Mouse (Mus musculus) embryo, embryonic 9.5 days (tissue): ENCODE data around the gene Selenon.

Experiments used
- DNase-seq: peaks from one replicate; pipeline ENCODE4 v3.0.0-alpha.2; 2017; ENCODE audit errors: extremely low spot score

Gene Selenon

DNA sequence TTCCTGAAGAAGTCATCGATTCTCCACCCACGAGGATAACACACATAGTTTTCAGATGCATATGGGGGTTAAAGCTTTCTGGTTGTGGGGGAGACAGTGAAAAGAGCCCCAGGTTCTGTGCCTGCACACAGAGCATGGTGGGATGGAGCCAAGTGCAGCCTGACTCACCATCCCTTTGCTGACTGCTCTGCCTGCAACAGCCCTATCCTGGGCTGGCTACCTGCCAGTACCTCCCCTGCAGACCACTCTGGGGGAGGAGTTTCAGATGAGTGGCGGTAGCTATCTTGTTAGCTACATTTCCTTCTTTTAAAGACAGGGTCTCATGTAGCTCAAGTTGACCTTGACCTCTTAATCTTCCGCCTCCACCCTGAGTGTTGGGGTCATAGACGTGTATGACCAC is 26.4 kb upstream of the Selenon start:
- no peak for DNase-seq

DNA sequence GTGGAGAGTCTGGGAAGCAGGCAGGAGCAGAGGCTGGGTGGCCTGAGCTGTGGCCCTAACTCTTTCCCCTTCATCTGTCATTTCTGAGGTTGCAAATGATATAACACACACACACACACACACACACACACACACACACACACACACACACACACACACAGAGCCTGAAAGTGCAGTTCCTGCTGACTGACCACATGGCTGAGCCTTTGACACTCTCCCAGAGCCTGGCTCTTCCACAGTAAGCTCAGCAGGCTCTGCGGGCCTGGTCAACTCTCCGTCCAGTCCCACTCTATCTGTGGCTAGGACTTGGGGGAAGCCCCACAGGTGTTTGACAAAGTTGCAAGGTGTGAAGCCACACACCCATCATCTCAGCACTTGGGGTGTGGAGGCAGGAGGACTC is 25.3 kb upstream of the Selenon start:
- no peak for DNase-seq

DNA sequence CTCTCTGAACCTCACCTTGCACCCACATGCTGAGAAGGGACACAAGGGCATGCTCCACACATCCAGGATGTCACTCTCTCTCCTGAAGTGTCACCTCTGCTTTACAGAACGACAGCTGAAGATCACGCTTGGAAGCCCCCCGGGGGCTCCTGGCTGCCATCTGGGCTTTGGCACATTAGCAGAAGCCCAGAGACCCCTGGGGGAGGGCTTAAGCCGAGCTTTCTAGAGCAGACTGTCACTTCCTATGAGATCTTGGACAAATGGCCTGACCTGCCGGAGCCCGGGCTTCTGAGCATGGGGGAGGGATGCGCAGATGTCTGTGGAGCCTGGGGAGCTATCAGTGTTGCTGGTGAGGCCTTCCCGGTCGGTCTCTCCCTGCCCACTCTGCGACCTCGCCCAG is 23.5 kb upstream of the Selenon start:
- DNase-seq, result no peak

DNA sequence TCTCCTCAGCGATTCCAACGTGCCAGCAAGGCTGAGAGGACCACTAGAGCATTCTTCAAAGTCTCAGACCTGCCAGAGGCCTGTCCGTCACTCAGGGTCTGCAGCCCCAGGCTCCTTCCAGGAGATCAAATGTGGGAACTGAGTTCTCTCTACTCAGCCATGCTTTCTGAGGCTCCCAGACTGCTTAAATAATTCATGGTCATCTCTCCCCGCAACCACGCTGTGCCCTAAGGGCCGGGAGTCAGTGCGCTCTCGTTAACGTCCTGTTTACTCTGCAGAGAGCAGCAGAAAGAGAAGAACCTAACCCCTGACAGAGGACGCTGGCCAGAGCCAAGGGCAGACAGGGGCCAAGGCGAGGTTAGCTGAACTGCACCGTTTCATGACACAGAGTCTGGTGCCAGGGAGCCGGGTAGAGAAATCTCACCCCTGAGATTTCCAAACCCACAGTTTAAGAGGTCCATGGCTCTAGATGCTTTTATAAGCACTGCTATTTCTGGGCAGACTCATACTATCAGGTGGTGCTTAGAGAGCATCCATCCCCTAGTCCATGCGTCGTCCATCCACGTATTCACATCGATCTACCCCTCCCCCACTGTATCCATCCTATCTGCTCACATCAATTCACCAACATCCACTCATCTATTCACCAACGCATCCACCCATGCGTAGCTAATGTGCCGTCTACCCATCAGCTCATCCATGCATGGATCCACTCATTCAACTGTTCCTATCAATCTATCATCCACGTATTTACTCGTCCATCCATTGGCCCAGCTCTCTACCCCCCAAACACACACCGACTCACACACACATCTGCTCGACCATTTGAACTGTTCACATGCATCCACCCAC is 20.7 kb upstream of the Selenon start:
- no peak for DNase-seq

DNA sequence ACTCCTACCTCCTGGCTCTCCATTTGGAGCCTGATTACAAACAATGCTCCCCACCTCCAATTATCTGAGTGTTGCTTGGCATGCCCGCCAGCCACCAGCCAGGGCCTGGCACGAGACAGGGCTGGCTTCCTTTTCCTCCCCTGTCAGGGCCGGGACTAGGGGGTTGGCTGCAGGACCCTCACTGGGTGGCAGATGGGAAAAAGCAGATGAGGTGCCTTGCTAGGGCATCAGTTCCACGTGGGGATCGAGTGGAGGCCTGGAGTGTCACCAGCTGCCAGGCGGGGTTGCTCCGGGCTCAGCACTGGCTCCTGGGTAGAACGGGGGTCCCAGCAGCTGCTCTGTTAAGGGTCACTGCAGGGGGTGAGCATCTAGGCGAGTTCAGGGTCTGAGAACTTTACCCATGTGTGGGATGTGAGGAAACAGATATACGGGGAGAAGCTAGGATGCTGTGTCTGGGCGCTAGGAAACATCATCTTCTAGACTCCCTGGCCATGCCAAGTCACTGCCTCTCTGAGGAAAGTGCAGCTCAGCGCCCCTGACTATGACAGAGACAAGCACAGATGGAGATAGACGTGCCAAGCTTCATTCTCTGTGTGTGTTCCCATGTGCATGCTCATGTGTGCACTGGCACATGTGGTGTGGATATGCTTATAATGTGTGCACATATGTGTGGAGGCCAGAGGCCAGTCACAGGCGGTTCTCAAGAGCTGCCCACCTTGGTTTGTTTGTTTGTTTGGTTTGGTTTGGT is 18.9 kb upstream of the Selenon start:
- no peak for DNase-seq

DNA sequence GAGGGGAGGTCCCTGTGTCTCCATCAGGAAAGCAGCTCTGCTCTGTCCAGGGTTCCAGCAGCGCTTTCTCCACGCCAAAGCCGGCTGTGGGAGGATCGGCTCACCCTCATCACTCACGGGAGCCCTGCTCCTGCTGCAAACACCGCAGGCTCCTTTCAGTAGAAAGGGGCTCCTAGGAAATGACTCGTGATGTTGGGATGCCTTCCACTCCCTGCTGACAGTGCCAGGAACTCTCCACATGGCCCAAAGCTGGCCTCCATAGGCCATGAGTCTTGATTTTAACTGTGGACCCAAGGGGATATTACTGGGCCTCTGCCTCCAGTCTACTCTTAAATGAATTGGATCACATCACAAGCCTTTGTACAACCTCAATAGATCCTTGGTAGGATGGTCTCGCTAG is 17.9 kb upstream of the Selenon start:
- DNase-seq, result no peak

DNA sequence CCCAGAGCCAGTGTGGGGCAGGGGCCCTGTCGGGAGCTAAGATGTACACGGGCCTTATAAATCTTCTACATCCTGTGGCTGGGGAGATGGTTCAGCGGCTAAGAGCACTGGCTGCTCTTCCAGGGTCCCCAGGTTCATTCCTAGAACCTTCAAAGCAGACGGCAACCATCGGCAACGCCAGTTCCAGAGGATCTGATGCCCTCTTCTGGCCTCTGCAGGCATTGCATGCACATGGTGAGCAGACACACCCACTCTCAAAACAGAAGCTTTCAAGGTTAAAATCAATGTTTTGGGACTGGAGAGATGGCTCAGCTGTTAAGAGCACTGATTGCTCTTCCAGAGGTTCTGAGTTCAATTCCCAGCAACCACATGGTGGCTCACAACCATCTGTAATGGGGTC is 17.2 kb upstream of the Selenon start:
- DNase-seq, result no peak

DNA sequence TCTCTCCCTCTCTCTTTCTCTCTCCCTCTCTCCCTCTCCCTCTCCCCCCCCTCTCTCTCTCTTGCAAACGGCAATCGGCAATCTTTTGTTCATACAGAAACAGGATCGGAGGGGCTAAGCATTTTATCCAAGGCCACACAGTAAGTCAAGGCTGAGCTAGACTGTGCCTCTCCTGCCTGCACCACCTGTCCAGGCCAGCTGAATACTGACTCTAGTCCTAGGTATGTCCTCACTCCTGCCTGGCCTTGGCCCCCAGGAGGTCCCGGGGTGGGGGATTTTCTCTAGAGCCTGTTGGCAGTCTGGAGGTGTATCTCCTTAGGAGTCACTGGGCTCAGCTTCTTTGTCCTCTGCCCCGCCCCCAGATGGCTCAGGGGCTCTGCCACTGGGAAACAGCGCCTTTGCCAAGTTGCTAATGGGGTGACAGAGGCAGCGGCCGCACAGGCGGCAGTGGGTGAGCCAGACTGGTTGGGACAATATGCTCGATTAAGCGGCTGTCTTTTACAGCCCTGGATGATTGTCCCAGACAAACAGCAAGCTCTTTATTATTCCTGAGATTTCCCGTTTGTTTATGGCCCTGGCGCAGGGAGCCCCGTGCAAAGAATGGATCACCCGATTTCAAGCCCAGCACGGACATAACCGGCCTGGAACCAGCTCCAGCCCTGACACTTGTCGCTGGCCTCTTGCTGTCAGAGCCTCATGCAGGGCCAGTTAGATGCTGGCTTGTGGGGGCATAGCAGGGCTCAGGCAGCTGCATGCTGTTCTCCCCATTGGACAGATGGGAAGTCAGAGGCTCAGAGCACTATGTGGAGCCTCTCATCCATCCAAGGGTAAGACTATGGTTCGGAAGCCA is 15.6 kb upstream of the Selenon start:
- DNase-seq, result no peak

DNA sequence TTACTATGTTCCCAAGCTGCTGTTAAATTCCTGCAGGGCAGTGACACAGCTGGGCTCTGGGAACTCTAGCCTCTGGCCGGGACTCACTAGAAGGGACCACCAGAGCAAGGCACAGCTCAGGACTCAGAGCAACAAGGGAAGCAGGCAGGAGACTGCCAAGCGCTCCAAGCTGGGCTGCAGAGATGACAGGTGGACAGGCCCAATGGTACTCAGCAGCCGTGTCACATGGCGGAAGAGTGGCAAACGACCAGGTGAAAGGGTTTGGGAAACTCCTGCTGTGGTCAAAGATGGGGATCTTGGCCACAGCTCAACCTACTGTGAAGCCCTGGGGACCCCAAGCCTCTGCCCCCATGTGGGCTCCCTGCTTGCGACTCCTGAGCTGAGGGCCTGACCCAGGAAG is 12.1 kb upstream of the Selenon start:
- no peak for DNase-seq

DNA sequence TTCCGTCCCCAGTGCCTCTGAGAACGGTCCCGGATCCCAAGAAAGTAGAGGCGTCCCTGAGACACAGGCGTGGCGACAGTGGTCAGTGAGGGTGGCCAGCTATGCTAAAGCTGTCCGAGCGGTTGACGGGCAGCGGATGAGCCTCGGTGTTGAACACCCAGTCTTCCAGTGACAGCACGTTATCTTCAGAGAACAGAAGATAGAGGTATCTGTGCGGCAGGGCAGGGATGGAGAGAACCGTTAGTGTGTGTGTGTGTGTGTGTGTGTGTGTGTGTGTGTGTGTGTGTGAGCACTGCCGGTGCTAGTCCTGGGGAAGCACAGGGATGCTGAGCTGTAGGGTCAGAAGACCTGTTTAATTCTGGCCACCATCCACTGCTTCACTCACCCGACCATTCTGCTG is 11.7 kb upstream of the Selenon start:
- DNase-seq, result no peak

DNA sequence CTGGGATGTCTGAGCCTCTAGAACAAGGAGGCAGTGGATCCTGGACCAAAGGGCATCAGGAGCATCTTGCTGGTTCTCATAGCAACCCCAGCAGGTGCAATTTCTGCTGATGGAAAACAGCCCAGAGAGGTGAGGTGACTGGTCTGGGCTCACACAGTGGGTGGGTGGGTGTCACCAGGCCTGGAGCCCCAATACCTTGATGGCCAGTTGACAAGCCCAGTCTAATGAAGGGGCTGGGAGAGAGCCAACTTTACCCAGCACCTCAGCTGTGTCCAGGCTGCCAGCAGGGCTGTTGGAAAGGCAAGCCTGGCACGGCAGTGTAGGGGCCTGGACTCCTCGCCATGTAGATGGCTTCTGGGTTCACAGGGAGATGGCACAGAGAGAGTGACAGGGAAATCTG is 10.0 kb upstream of the Selenon start:
- DNase-seq, result no peak

DNA sequence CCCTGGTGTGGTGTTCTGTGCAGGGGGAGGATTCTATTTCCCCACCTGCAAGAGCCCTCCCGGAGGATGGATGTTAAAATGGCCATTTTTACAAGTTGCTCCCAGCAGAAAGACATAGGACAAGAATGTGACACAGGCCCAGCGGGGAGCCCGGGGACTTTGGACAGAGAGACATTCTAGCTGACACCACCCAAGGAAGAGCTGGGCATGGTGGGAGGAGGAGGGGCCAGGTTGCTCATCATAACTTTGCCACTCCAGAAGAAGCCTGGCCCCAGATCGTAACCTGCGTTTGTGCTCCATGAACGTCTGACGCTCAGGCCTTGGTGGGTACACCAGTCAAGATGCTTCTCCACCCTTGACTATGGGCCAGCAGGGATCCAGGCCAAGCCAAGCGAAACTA is 8.7 kb upstream of the Selenon start:
- no peak for DNase-seq

DNA sequence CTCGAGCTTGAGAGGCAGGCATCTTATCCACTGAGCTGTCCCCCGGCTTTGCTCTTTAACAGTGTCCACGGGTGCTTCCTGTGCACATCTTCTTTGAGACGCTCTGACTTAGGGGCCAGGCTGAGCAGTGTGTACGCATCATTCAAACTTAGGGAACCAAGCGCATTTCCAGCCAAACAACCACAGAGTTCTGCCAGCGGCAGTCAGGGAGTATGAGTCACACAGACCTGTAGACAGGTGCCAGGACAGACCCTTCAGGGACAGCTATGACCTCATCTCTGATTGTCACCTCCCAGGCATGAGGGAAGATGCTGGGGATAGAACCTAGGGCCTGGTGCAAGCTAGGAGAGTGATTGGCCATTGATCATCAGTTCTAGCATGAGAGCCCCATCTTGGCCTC is 7.2 kb upstream of the Selenon start:
- no peak for DNase-seq

DNA sequence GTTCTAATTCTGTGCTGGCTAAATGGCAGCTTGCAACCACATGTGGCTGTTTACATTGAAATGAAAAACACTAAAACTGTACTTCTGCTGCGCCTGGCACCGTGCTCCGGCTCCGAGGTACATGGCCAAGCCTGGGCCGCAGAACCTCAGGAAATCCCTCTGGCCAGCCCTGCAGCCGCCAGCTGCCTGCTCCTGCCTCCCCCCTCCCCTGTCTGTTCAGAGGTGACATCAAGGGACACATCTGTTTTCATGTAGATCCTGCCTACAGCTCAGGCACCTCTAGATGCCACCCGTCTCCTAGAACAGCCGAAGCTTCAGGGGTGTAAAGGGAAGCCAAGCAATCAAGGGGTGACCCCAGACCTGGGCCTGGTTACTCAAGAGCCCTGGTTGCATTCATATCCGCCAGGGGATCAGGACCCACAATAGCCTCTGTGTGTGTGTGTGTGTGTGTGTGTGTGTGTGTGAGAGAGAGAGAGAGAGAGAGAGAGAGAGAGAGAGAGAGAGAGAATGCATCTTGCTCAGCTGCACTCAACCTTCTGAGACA is 6.7 kb upstream of the Selenon start:
- no peak for DNase-seq

DNA sequence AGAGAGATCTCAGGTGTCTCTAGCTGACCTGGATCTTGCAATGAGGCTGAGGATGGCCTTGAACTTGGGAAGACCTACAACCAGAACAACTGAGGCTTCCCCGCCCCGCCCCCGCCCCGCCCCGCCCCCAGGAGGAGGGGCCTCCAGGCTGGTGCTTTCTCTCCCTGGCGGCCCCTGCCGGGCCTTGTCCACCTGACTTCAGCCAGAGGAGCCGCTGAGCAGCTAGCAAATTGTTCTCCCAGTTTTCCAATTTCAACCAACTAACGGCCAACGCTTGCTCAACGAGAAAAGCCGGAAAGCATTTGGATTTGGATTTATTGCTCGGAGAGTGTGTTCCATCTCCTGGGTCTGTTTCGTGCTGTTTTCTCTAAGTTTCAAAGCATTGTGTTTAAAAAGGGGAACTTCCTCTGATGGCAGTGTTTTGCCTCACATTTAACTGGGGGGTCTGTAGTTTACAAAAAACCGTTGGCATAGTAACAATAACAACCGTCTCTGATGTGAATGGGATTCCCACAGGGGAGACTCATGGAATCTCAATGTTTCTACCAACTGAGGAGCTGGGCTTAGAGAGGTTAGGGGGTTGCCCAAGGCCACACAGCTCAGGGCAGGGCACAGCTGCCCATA is 5.8 kb upstream of the Selenon start:
- peak; percentile 53 for DNase-seq

DNA sequence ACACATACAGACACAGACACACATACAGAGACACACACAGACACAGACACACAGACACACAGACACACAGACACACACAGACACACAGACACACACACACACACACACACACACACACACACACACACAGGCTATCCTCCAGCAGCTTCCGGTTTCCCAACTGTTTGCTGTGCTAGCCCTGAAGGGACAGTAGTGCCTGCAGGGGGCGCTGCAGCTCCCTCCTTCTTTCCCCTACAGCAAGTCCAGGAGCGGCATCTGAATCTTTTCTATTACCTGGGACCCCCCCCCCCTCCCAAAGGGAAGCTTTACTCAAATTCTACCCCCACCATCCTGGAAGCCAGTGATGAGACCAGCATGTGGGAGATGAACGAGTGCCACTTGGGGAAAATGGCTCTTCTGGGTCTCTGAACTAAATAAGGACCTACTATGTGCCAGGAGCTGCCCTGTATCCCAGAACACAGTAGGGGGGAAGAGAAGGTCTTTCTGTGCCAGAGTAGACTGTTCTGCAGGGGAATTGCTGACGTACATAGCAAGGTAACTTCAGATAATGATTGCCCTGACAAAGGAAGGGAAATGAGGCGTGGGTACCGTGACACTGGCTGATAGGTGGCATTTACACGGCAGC is 4.1 kb upstream of the Selenon start:
- no peak for DNase-seq

DNA sequence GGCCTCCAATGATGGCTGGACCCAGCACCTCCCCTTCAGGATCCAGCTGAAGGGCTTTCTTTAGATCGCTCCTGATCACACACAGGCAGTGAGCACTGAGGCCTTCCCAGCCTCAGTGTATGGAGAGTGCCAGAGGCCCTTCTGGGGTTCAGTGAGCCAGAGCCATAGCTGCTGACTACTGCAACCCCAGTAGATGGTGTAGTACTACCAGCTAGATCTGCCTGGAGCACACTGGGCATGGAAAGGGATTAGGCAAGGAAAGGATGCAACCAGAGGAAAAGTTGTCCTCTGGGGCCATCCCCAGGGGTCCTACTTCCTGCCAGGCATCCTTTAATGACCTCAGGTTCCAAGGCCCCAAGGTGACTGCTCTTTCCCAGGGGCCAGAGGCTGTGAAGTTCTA is 1.7 kb upstream of the Selenon start:
- no peak for DNase-seq

DNA sequence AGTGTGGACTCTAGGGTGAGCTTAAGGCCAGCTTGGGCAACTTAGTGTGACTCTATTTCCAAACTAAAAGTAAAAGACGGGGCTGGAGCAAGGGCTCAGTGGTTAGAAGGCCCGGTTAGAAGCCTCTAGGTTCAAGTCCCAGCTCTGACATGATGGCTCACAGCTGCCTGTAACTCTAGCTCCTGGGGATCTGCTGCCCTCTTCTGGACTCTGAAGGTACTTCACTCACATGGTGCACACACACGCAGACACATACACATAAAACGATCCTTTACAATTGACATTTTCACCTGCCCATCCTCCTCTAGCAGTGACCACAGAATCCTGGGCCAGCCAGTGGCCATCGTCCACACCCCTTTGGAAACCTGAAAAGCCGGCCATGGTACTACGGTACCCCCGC is 2.1 kb downstream of the Selenon start:
- no peak for DNase-seq

DNA sequence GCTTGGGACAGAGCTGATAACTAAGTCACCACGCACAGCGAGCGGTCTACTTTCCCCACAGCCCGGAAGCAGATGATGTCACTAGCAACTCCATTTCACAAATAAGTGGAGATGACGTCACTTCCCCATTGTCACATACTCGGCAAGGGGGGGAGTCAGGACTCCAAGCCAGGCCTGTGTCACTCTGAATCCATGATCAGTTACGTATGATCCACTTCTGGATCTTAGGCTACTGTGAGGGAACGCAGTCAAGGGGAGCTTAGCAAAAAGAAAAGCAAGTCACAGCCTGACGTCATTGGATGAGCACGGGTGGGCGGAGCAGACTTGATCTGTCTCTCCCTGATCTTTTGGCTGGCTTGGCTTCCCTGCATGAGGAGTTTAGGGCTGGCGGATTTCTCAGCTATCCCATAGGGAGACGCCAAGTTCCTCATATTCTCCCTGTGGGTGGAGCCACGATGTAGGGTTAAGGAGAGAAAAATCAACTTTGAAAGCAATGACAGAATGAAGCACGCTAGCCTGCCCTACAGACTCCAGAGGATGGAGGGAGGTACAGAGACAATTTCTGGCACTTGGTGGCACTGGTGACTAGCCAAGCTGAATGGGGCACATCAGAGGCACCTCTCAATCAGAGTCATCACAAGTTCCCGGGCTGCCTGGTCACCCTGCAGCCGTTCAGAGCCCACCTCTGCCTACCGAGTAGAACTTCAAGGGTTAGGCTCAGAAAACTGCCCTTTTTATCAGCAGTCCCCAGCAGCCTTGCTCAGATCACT is 3.6 kb downstream of the Selenon start:
- no peak for DNase-seq
